Mouse (Mus musculus) midbrain, embryonic 16.5 days (tissue): ENCODE measurements at regions not wholly inside any gene's neighbourhood (a gene's known extent, or its start where the extent isn't known, plus 50 kb on each side); places are given as distances from the start of the nearest gene placed in this dataset.

Source experiments
- ATAC-seq: fragments of 200-750 bp; cut with Nextera tagmentation; 2 replicates; pipeline ENCODE4 v1.8.0; 2017; ENCODE audit warnings: moderate TSS enrichment
- H3K27ac ChIP-seq: fragments of 300-500 bp; sonication (generic); 2 replicates; pipeline ENCODE4 v1.5.1; 2014; ENCODE audit warnings: mild to moderate bottlenecking, low read length, mixed read lengths
- H3K27me3 ChIP-seq: fragments of 300-500 bp; sonication (generic); 2 replicates; pipeline ENCODE4 v1.6.1; 2014; ENCODE audit warnings: low read depth, low read length, mixed read lengths; ENCODE audit not compliant: control insufficient read depth, insufficient read depth
- H3K36me3 ChIP-seq: fragments of 300-500 bp; sonication (generic); 2 replicates; pipeline ENCODE4 v1.6.1; 2014; ENCODE audit warnings: mild to moderate bottlenecking, low read length, moderate library complexity, mixed read lengths; ENCODE audit not compliant: control insufficient read depth, insufficient read depth
- H3K4me1 ChIP-seq: fragments of 300-500 bp; sonication (generic); 2 replicates; pipeline ENCODE4 v1.6.1; 2014; ENCODE audit warnings: mild to moderate bottlenecking, low read length, mixed read lengths; ENCODE audit not compliant: control insufficient read depth, insufficient read depth
- H3K4me2 ChIP-seq: fragments of 300-500 bp; sonication (generic); 2 replicates; pipeline ENCODE4 v1.6.1; 2014; ENCODE audit warnings: mild to moderate bottlenecking, low read length, mixed read lengths
- H3K4me3 ChIP-seq: fragments of 300-500 bp; sonication (generic); 2 replicates; pipeline ENCODE4 v1.5.1; 2014; ENCODE audit warnings: low read depth, mild to moderate bottlenecking, low read length, moderate library complexity, mixed read lengths
- H3K9ac ChIP-seq: fragments of 300-500 bp; sonication (generic); 2 replicates; pipeline ENCODE4 v1.6.1; 2014; ENCODE audit warnings: low read depth, low read length, mixed read lengths
- H3K9me3 ChIP-seq: fragments of 300-500 bp; sonication (generic); replicated peaks from 2 replicates; pipeline ENCODE4 v1.6.1; 2014; ENCODE audit warnings: mild to moderate bottlenecking, low read length, mixed read lengths; ENCODE audit not compliant: control insufficient read depth, poor library complexity, severe bottlenecking
- WGBS: fragments of 180-500 bp; shearing (Covaris S2); extraction: QIAGEN DNeasy Blood & Tissue Kit; methylation state at CpG from one replicate; pipeline ENCODE4 v1.1.7; 2014; 5-methylcytosine and 5-hydroxymethylcytosine counted together

DNA sequence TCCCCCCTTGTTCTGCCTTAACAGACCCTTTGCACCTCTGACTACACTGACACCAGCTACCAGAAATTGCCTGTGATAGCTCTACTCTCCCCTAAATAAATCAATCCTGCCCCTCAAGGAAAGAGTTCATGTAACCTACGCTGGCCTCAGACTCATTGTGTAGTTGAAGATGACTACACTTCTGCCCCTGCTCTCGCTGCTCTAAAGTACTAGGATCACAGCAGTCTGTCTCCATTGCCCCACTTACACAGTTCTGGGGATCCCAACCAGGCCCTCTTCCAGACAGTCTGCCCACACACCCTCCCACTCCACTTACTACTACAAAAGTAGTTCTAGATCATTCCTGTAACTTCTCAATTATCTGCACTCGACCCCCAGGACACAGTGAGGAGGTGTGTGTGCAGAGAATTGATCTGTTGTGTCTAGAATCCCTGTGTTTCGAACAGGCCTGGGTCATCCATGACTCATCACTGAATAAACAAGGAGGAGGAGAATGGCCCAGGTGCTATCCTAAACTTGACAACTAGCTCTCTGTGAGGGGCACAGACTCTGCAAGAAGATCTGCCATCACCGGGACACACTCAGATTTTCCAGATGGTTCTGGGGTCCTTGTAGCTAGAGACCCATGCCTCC is 160.1 kb upstream of the Dynlrb2 start:
- Histone ChIP-seq H3K27ac (no peak overlapping the region), H3K4me3 (no peak overlapping the region), H3K9me3 (no peaks in the 10 kb centered on the region), H3K4me1 (no peaks in the 10 kb centered on the region), H3K4me2 (no peak overlapping the region), H3K36me3 (no peaks in the 10 kb centered on the region), H3K27me3 (no peaks in the 10 kb centered on the region), H3K9ac (no peak overlapping the region)
- no peak for ATAC-seq
- 87% methylated on average over 5 of the region's 5 CpGs for WGBS

GRCm38 (mm10) chr8:116343534-116343933 is 161.2 kb upstream of the Dynlrb2 start:
- no peaks in the 10 kb centered on the region for H3K9me3 ChIP-seq
- no peaks in the 10 kb centered on the region for H3K36me3 ChIP-seq
- no peak overlapping the region for H3K4me2 ChIP-seq
- 74% methylated on average over 5 of the region's 5 CpGs for WGBS
- no peak for ATAC-seq
- no peak overlapping the region for H3K9ac ChIP-seq
- H3K4me1 ChIP-seq, result no peaks in the 10 kb centered on the region
- H3K27me3 ChIP-seq, result no peaks in the 10 kb centered on the region
- no peak overlapping the region for H3K4me3 ChIP-seq
- no peak overlapping the region for H3K27ac ChIP-seq

DNA sequence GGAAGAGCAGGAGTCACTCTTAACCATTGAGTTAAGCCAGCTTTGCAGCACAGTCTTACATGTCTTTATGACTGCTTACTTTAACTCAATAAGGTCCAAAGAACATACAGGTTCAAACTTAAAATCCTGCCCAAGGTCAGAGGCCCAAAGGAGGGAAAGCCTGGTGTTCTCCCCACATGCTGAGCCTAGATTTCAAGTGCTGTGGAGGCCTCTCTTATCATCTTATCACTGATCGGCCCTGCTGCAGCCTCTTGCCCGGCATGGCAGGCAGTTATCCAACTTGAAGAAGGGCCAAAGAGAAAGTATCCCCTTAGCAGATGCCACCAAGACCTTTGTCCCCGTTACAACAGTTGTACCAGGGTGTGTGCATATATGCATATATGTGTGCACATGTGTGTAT is 170.0 kb upstream of the Dynlrb2 start:
- Histone ChIP-seq H3K36me3 (no peaks in the 10 kb centered on the region), H3K4me3 (no peak overlapping the region), H3K27me3 (no peaks in the 10 kb centered on the region), H3K9me3 (no peaks in the 10 kb centered on the region), H3K9ac (no peak overlapping the region), H3K4me2 (no peak overlapping the region), H3K27ac (no peak overlapping the region), H3K4me1 (no peaks in the 10 kb centered on the region)
- 88% methylated on average over 3 of the region's 3 CpGs for WGBS
- ATAC-seq, result no peak

DNA sequence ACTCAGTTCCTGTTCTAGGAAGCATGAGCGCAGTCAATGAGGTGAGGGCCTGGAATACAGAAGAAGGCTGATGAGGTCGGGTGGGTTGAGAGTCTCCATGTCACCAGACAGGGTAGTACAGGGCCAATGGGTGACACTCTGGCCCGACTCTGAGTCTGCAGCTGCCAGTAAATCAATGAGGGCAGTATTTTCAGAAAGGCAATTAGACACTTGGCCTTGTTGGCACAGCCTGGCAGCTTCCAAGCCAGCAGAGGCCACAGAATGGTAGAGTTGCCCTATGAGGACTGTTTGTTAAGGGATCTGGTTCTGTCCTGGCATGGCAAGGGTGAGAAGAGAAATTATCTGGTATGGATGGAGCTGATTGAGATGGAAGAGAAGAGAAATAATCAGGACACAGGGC is 170.7 kb upstream of the Dynlrb2 start:
- Histone ChIP-seq H3K27ac (no peak overlapping the region), H3K4me3 (no peak overlapping the region), H3K9ac (no peak overlapping the region), H3K4me2 (no peak overlapping the region), H3K4me1 (no peaks in the 10 kb centered on the region), H3K9me3 (no peaks in the 10 kb centered on the region), H3K36me3 (no peaks in the 10 kb centered on the region), H3K27me3 (no peaks in the 10 kb centered on the region)
- no peak for ATAC-seq
- 86% methylated on average over 3 of the region's 3 CpGs for WGBS

DNA sequence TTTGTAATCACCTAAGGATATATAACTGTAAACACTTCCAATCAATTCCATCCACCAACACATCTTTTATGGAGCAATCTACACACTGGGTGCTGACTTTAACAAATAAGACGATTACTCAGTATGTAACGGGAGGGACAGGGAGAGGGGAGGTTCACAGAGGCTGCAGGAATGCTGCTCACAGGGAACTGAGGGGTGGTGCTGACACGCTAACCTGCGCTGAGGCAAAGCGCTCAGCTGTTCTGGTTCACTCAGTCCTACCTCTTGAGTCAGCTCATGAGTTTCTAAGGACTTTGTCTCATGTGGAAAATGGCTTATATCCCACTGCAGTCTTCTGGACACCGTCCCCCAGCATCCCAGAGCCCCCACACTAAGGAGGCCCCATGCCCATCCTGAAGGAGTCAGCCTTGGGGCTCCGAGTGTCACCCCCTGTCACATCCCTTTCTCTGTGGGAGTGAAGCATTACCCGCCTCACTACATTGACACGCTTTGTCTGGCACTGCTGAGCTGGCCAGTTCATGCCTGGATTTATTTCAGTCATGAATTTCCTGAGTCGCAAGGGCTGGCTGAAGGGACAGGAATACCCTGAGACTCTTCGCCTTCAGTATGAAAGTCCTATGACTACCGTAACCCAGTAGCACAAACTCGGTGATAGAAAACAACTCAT is 184.6 kb upstream of the Dynlrb2 start:
- peaks cover 6% of the 10 kb centered on the region for H3K4me1 ChIP-seq
- no peak overlapping the region for H3K4me2 ChIP-seq
- no peak overlapping the region for H3K27ac ChIP-seq
- H3K27me3 ChIP-seq, result no peaks in the 10 kb centered on the region
- no peak overlapping the region for H3K9ac ChIP-seq
- WGBS, result 84% methylated on average over 13 of the region's 13 CpGs
- no peak overlapping the region for H3K4me3 ChIP-seq
- no peaks in the 10 kb centered on the region for H3K36me3 ChIP-seq
- no peak for ATAC-seq
- no peaks in the 10 kb centered on the region for H3K9me3 ChIP-seq

DNA sequence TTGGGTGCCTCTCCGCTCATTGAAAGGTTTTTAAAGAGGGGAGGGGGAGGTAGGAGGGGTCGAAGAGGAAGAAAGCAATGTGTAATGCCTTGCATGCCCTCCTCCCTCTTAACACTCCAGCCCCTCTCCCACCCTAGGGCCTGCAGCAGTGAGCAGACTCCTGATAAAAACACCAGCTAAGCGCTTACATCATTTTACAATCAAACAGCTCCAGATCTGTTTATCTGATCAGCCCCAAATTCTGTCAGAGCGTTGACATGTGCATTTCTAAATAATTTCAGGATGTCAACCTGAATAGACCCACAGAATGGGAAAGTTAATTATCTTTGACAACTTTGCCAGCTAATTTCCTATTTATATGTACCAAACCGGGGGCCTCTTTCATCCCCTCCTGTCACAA is 189.4 kb upstream of the Dynlrb2 start:
- no peak overlapping the region for H3K4me3 ChIP-seq

GRCm38 (mm10) chr8:116314429-116315092 is 190.2 kb upstream of the Dynlrb2 start:
- Histone ChIP-seq H3K27ac (no peak overlapping the region), H3K4me2 (no peak overlapping the region)
- 85% methylated on average over 12 of the region's 12 CpGs for WGBS

More for the DNA sequence above, 189.4 kb upstream of the Dynlrb2 start:
- Histone ChIP-seq H3K9me3 (no peaks in the 10 kb centered on the region), H3K27me3 (no peaks in the 10 kb centered on the region), H3K27ac (no peak overlapping the region), H3K4me2 (no peak overlapping the region), H3K4me1 (peaks cover 10% of the 10 kb centered on the region), H3K36me3 (no peaks in the 10 kb centered on the region), H3K9ac (no peak overlapping the region)
- 23% methylated on average over 5 of the region's 5 CpGs for WGBS
- no peak for ATAC-seq

DNA sequence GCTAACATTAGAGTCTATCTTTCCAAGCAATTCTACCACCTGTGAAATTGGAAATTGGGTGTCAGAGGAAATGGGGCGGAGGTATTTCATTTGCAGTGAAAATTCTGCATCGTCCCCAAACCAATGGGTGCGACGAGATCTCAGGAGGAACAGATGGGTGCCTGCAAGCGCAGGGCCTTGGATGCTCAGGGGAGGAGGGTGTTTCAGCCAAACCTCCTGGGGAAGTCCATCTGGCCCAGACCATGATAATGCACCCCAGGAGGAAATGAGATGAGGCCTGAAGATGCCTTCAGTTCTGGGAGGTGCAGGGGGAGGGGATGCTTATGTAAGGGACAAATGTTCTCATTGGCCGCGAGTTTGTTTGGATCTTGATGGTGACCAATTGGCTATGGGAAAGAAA is 205.9 kb upstream of the Dynlrb2 start:
- Histone ChIP-seq H3K4me3 (no peak overlapping the region), H3K9ac (no peak overlapping the region), H3K27ac (no peak overlapping the region), H3K27me3 (no peaks in the 10 kb centered on the region), H3K4me2 (no peak overlapping the region), H3K36me3 (no peaks in the 10 kb centered on the region), H3K4me1 (no peaks in the 10 kb centered on the region), H3K9me3 (no peaks in the 10 kb centered on the region)
- no peak for ATAC-seq
- 95% methylated on average over 7 of the region's 7 CpGs for whole genome bisulfite sequencing

More at GRCm38 (mm10) chr8:116314429-116315092, 190.2 kb upstream of the Dynlrb2 start:
- no peak overlapping the region for H3K4me3 ChIP-seq
- no peaks in the 10 kb centered on the region for H3K9me3 ChIP-seq
- H3K9ac ChIP-seq, result no peak overlapping the region
- peaks cover 10% of the 10 kb centered on the region for H3K4me1 ChIP-seq
- no peak for ATAC-seq
- no peaks in the 10 kb centered on the region for H3K36me3 ChIP-seq
- no peaks in the 10 kb centered on the region for H3K27me3 ChIP-seq

DNA sequence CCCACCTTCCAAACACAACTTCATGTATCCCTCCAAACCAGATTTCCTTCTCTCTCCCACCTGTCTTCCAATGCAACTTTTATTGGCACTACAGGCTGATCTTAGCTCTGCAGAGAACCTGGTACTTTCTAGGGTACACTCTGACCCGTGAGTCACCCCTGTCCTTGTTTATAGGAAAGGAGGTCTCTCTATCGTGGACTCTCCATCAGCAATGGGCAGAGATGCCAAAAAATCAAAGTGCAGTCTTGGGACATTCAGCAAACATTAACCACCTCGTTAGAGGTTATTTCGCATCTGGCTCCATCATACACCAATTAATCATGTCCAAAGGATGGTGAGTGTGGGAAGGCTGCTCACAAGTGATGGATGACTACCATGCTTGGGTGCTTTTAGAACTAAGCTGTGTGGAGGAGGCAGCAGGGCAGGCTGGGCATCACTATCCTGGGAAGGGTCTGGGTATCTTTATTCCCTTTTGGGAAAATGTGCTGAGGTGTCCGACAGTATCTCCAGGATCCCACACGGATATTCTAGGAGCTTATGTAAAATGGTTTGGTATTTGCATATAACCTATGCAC is 214.0 kb upstream of the Dynlrb2 start:
- no peak for ATAC-seq
- WGBS, result 91% methylated on average over 6 of the region's 6 CpGs
- no peaks in the 10 kb centered on the region for H3K36me3 ChIP-seq
- no peaks in the 10 kb centered on the region for H3K4me1 ChIP-seq
- H3K4me3 ChIP-seq, result no peak overlapping the region
- H3K27ac ChIP-seq, result no peak overlapping the region
- H3K9ac ChIP-seq, result no peak overlapping the region
- H3K9me3 ChIP-seq, result no peaks in the 10 kb centered on the region
- no peak overlapping the region for H3K4me2 ChIP-seq
- no peaks in the 10 kb centered on the region for H3K27me3 ChIP-seq
